Mouse (Mus musculus) cerebellum, postnatal 36 days (tissue): Measurements from ENCODE around the gene Ankdd1a.

Experiments
- DNase-seq, 2 experiments: peaks; one replicate each; pipeline ENCODE4 v3.0.0; 2021 to 2022; ENCODE audit warnings: mixed read lengths in 2 of 2

Gene Ankdd1a

DNA sequence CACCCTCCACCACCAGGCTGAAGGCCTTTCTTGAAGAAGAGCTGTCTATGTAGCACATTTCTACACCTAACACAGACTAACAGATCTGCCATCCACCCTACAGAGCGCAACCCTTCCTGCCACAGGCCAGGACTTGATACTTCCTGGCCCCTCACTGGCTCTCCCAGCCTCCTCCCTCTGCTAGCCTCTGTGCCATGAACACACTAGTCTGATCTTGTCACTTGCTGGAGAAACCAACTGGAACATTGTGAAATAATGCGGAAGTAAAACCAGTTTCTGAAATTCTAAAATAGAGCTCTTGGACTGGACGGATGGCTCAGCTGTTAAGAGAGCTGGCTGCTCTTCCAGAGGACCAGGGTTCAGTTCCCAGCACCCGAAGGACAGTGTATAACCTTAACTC, 27.1 kb downstream of the Ankdd1a start:
- no peak for DNase-seq

- no peak for DNase-seq
These were observed 27.6 kb downstream of the Ankdd1a start for GRCm38 (mm10) chr9:65492351-65492750.

GRCm38 (mm10) chr9:65491476-65491875, 28.5 kb downstream of the Ankdd1a start:
- no peak for DNase-seq

DNA sequence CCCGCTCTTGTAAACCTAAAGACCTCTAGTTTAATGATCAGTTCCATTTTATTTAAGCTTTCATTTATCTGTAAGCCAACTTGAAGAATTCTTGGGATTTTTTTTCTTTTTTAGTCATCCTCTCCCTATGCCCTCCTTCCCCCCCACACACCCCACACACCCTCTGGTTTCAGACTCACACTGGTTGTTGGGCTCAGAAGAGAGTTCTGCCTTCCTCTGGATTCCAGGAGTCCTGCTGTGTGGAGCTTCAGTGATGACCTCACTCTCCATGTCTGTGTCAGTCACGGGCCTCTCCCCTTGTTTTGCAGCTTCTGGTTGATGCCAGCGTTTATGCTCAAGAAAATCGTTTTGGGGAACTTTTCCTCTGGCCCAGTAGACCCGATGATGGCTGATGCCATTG, 39.9 kb downstream of the Ankdd1a start:
- DNase-seq = no peak

DNA sequence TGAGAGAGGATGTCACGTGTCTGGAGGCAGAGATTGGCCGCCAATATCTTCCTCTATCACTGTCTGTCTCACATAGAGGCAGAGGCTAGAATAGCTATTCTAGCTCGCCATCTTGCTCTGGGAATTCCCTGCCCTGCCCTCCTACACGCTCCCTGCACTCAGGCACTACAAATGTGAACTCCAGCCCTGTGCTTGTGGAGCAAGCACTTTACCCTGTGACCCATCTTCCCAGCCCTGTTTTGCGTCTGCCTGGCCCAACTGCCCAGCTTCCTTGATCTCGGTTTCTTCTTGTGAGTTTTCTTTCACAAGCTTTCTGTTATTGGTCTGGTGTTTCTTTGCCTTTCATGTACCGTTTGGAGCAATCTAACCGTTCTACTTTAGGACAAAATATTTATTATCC, 40.8 kb downstream of the Ankdd1a start:
- DNase-seq = no peak

DNA sequence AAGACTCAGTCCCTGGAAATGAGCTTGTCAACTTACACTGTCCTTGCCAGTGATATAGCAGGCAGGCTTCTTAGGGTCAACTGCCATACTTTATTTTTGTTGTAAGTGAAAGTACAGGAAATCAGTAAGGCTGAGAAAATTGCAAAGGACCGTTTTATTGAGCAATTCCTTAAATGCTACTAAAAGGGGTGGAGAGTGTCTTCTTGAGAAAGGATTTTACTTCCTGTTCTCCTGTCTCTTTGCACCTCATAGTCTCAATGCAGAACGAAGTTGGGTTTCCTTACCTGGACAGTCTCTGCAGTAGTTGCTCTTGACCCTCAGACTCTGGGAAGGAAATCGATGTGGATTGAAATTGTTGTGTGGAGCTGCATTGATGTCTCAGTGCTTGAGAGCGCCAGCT, 47.2 kb downstream of the Ankdd1a start:
- no peak for DNase-seq

GRCm38 (mm10) chr9:65467686-65468085, 52.3 kb downstream of the Ankdd1a start:
- no peak for DNase-seq

DNA sequence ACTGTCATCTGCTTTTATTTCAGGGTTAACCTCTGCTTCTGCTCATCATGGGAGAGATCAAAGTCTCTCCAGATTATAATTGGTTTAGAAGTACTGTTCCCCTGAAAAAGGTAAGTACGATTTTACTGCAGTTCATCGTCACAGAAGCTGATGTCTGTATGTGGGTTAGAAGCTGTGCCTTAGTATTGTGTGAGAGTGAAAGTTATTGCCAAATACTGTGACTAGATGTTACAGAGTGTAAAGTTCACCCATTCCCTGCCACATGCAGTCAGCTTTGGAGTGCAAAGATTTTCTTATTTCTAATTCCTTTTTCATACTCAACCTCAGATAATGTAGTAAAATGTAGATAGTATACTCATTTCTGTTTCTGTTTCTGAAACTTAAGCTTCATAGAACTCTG, 54.8 kb downstream of the Ankdd1a start:
- DNase-seq = no peak

- peak in 1 of 2 experiments; percentile 17 for DNase-seq
These were observed 55.8 kb downstream of the Ankdd1a start for GRCm38 (mm10) chr9:65464161-65464560.

- no peak for DNase-seq
These were observed 57.4 kb downstream of the Ankdd1a start for GRCm38 (mm10) chr9:65462544-65462943.

GRCm38 (mm10) chr9:65460732-65461442, 59.1 kb downstream of the Ankdd1a start, which contains the start of gene Spg21:
Spg21 (plus strand) TSS chr9:65460947.
- DNase-seq = peak; percentile 95

- no peak for DNase-seq
These were observed 59.8 kb downstream of the Ankdd1a start for GRCm38 (mm10) chr9:65460198-65460597.

DNA sequence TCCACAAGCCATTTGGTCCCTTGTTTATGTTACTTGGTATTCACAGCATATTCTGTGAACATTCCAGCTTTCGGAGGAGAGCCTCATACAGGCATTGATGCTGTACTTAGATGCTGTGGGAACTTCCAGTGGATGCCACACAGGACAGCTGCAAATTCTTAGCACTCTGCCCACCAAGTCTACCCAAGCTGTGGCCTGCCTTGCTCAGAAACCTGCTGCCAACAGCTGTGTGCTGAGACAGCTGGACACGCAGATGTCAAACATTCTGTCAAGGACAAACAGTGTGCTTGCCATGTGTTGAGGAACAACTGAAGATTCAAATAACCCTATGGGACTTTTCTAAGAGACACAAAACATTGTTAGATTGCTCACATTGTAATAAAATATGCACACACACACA, 61.0 kb downstream of the Ankdd1a start:
- no peak for DNase-seq

- no peak for DNase-seq
These were observed 72.0 kb downstream of the Ankdd1a start for GRCm38 (mm10) chr9:65447951-65448350.

DNA sequence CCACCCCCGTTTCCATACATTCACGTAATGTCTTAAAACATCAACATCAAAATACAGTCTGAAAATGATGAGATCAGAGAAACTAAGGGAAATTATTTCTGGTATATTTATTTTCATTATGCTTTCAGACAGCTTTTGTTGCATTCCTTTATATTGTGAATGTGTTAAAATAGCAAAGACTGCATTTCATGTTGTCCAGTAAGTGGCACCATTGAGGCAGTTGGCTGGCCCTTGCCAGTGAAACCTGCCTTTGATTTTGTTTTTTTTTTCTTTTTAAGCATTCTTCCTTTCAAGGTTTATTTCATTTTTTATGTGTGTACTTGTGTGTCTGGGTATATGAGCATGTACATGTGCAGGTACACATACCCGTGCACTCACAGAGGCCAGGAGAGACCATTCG, 75.3 kb downstream of the Ankdd1a start:
- DNase-seq = no peak
